8 mouse cellular contexts compared by ENCODE assay signal in genomic region chr16:16896382-16897055, GRCm38 (mm10). TPM values are rescaled to one million over a fixed set of nuclear protein-coding genes. Genes with fewer than 3 reads are reported as not detected.
A peak's percentile ranks its signal among the peaks of the same experiment; 100 is the strongest.
DNase-seq lines count a peak whose midpoint lies in the region; ATAC-seq lines count a peak whose summit lies in the region.

Ppm1f (plus strand) TSS chr16:16896469.

- no peaks in the 10 kb centered on the region for H3K27me3 ChIP-seq in heart, embryonic 14.5 days (ENCODE audit: control insufficient read depth, insufficient read depth, low read length)
- no peaks in the 10 kb centered on the region for H3K27me3 ChIP-seq in liver, embryonic 13.5 days
- no peaks in the 10 kb centered on the region for H3K27me3 ChIP-seq in stomach, embryonic 16.5 days (ENCODE audit: control insufficient read depth, insufficient read depth, low read length)

- H3K4me3 ChIP-seq in heart, embryonic 14.5 days (ENCODE audit: control insufficient read depth in 1 of 2, insufficient read depth in 1 of 2, low read depth in 1 of 2, low read length in 2 of 2), result peak within 1 kb of the TSS; percentile 56 to 76
- H3K4me3 ChIP-seq in liver, embryonic 13.5 days (replicated peaks), result peak within 1 kb of the TSS; percentile 66
- H3K4me3 ChIP-seq in stomach, embryonic 16.5 days (replicated peaks; ENCODE audit: low read length), result peak within 1 kb of the TSS; percentile 76

- no peaks in the 10 kb centered on the region for H3K9me3 ChIP-seq in heart, embryonic 14.5 days (ENCODE audit: control insufficient read depth, low read length)
- H3K9me3 ChIP-seq in liver, embryonic 13.5 days (replicated peaks), result no peaks in the 10 kb centered on the region
- H3K9me3 ChIP-seq in stomach, embryonic 16.5 days (replicated peaks; ENCODE audit: control insufficient read depth, low read length), result no peaks in the 10 kb centered on the region

- H3K27ac ChIP-seq in heart, embryonic 14.5 days (replicated peaks in 1 of 2; ENCODE audit: control insufficient read depth in 1 of 2, insufficient read depth in 1 of 2, low read depth in 2 of 2, low read length in 2 of 2), result peak within 1 kb of the TSS; percentile 30 to 56
- peak within 1 kb of the TSS; percentile 59 for H3K27ac ChIP-seq in liver, embryonic 13.5 days
- peak within 1 kb of the TSS; percentile 46 for H3K27ac ChIP-seq in stomach, embryonic 16.5 days (ENCODE audit: low read length)

- H3K4me2 ChIP-seq in heart, embryonic 14.5 days (ENCODE audit: low read length), result peak within 1 kb of the TSS; percentile 77
- H3K4me2 ChIP-seq in liver, embryonic 13.5 days, result peak within 1 kb of the TSS; percentile 91
- peak within 1 kb of the TSS; percentile 89 for H3K4me2 ChIP-seq in stomach, embryonic 16.5 days (ENCODE audit: low read depth, low read length)

- peak; percentile 84 for DNase-seq in c-Kit-negative CD71-positive TER-119-positive erythroid progenitor cells, embryonic 14.5 days (ENCODE audit: low read depth, low spot score)
- peak; percentile 90 for DNase-seq in fibroblast of lung, adult 2 months (ENCODE audit: low read depth)
- DNase-seq in kidney, postnatal 14 days, result peak; percentile 96
- DNase-seq in liver, embryonic 13.5 days, result peak; percentile 92
- peak; percentile 95 for DNase-seq in neural tube, embryonic 10.5 days (ENCODE audit: extremely low spot score, low spot score)

- ATAC-seq in CD4-positive, CD25-positive, alpha-beta regulatory T cell, adult 4 months, result peak; percentile 97
- ATAC-seq in heart, embryonic 14.5 days (ENCODE audit: insufficient number of reproducible peaks, insufficient read depth, low FRiP score, low read depth), result peak; percentile 92
- ATAC-seq in liver, embryonic 13.5 days (ENCODE audit: low read depth), result peak; percentile 92
- ATAC-seq in stomach, embryonic 16.5 days (ENCODE audit: insufficient read depth, low FRiP score), result peak; percentile 91

- under 1% methylated on average over 29 of the region's 29 CpGs for WGBS in heart, embryonic 14.5 days
- WGBS in liver, embryonic 13.5 days (ENCODE audit: insufficient replicate concordance), result 1% methylated on average over 29 of the region's 29 CpGs
- WGBS in stomach, embryonic 16.5 days, result under 1% methylated on average over 29 of the region's 29 CpGs

- peak within 1 kb of the TSS; percentile 76 for H3K9ac ChIP-seq in heart, embryonic 14.5 days (ENCODE audit: low read length)
- peak within 1 kb of the TSS; percentile 76 for H3K9ac ChIP-seq in liver, embryonic 13.5 days
- peak within 1 kb of the TSS; percentile 83 for H3K9ac ChIP-seq in stomach, embryonic 16.5 days (ENCODE audit: low read length)

- peaks cover 35% of the 10 kb centered on the region for H3K36me3 ChIP-seq in heart, embryonic 14.5 days (ENCODE audit: control insufficient read depth, insufficient read depth, low read length)
- H3K36me3 ChIP-seq in liver, embryonic 13.5 days, result peaks cover 25% of the 10 kb centered on the region
- H3K36me3 ChIP-seq in stomach, embryonic 16.5 days (ENCODE audit: control insufficient read depth, insufficient read depth, low read length), result no peaks in the 10 kb centered on the region; the same call in 1 of the 2 replicates

- peaks cover 2 to 9% of the 10 kb centered on the region in 2 experiments; a peak in 3 of 4 replicates for H3K4me1 ChIP-seq in heart, embryonic 14.5 days (ENCODE audit: control insufficient read depth in 2 of 2, insufficient read depth in 2 of 2, low read length in 2 of 2)
- peaks cover 22% of the 10 kb centered on the region for H3K4me1 ChIP-seq in liver, embryonic 13.5 days (replicated peaks)
- H3K4me1 ChIP-seq in stomach, embryonic 16.5 days (ENCODE audit: control insufficient read depth, insufficient read depth, low read length), result peaks cover 13% of the 10 kb centered on the region

RNA-seq across cellular contexts. Expression of gene Ppm1f, which starts in this region (rescaled TPM):
- polyA plus RNA-seq in CD4-positive, CD25-positive, alpha-beta regulatory T cell, adult 4 months (2017; shearing (Covaris generic)), result 10 to 100 TPM; 12.3 to 26.4 TPM
- polyA plus RNA-seq in heart, embryonic 14.5 days (2014; fragmentation: Nextera tagmentation; extraction: Ambion mirVana), result 18.6 and 19.9 TPM in 2 replicates
- polyA plus RNA-seq in liver, embryonic 13.5 days (2015; fragmentation: Nextera tagmentation; extraction: Ambion mirVana), result 8.2 and 9.9 TPM in 2 replicates
- polyA plus RNA-seq in stomach, embryonic 16.5 days (2015; fragmentation: Nextera tagmentation; extraction: Ambion mirVana), result 21.8 and 23.1 TPM in 2 replicates

Comparison
In these comparisons a context has a peak if more than half of its experiments do, and no peak if none do; other contexts are left out.
1. Peak in every context shown above with its lines: DNase-seq, ATAC-seq, H3K4me3 ChIP-seq and H3K27ac ChIP-seq.